Comparison of ENCODE assay signal across 12 mouse cellular contexts in the genomic region with DNA sequence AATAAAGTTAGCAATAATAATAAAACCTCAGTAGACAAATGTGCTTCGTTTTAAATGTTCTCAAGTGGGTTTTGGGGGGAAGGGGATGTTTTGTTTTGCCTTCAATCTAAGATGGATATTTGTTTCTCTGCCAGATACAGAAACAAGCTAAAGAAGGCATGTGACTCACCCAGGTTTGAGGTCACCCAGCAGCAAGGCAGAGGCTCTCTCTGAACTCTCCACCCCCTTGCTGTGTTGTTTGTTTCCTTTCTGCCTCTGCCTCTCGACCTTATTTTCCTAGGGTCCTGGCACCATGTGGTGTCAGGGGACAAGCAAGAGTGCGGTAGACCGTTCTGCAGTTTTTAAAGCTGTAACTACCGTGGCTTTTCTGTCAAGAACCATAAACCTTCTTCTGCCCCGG. TPM values are rescaled to one million over a fixed set of nuclear protein-coding genes. Genes with fewer than 3 reads are reported as not detected.
A peak's percentile ranks its signal among the peaks of the same experiment; 100 is the strongest.
DNase-seq lines count a peak whose midpoint lies in the region; ATAC-seq lines count a peak whose summit lies in the region.
"Had no signal": no experiment of that assay in that cellular context is flagged by ENCODE, and none has a peak within 500 bp of the region (broad histone marks: within the 10 kb centered on the region; RNA-seq: fewer than 3 reads in every experiment).

No protein-coding gene starts in this region.

- H3K27ac ChIP-seq in heart, embryonic 11.5 days (ENCODE audit: low read depth, low read length): no peak overlapping the region
- no peak overlapping the region for H3K27ac ChIP-seq in lung, embryonic 16.5 days (ENCODE audit: low read length)
- H3K27ac ChIP-seq: stomach, embryonic 15.5 days had no signal

- no peak for ATAC-seq in heart, embryonic 11.5 days (replicated peaks; ENCODE audit: insufficient number of reproducible peaks, low FRiP score, low TSS enrichment)
- ATAC-seq in lung, embryonic 16.5 days (ENCODE audit: low read depth): no peak
- ATAC-seq in granulocyte monocyte progenitor cell, adult 5-6 weeks (replicated peaks; ENCODE audit: poor library complexity, severe bottlenecking): 0 out of 2 replicates have a peak, but pooled peaks have one; percentile 4
- ATAC-seq in megakaryocyte-erythroid progenitor cell, adult 5-6 weeks (replicated peaks; ENCODE audit: low FRiP score, low TSS enrichment, poor library complexity, severe bottlenecking): peak; percentile 8; the same call in 1 of the 2 replicates

- H3K4me2 ChIP-seq in heart, embryonic 11.5 days: peak overlapping the region; percentile 45
- H3K4me2 ChIP-seq in lung, embryonic 16.5 days (ENCODE audit: low read depth, low read length): peak overlapping the region; percentile 18; the same call in 1 of the 2 replicates

- DNase-seq in heart, postnatal 25 days (ENCODE audit: low spot score): no peak
- no peak for DNase-seq in lung, postnatal 36 days
- DNase-seq in layer of hippocampus, adult 9-10 months (ENCODE audit: low spot score): no peak
- no peak for DNase-seq in gastrocnemius, postnatal 25 days
- DNase-seq: embryo, embryonic 11 days; kidney, postnatal 4 days; right cerebral cortex, postnatal 14 days had no signal

- no peaks in the 10 kb centered on the region for H3K4me1 ChIP-seq in heart, embryonic 11.5 days (ENCODE audit: control insufficient read depth, insufficient read depth, low read length)
- no peaks in the 10 kb centered on the region for H3K4me1 ChIP-seq in lung, embryonic 16.5 days (replicated peaks; ENCODE audit: control insufficient read depth, insufficient read depth, low read length)
- H3K4me1 ChIP-seq: stomach, embryonic 15.5 days had no signal

- H3K4me3 ChIP-seq in heart, embryonic 11.5 days (ENCODE audit: low read depth, low read length): no peak overlapping the region
- no peak overlapping the region for H3K4me3 ChIP-seq in lung, embryonic 16.5 days (ENCODE audit: low read length)
- H3K4me3 ChIP-seq: stomach, embryonic 15.5 days had no signal

- intact Hi-C loops in heart, postnatal 25 days (cut with DNase I): no loop called here

- H3K9me3 ChIP-seq in heart, embryonic 11.5 days (replicated peaks; ENCODE audit: control insufficient read depth, low read length): no peaks in the 10 kb centered on the region
- no peaks in the 10 kb centered on the region for H3K9me3 ChIP-seq in lung, embryonic 16.5 days (ENCODE audit: control insufficient read depth, low read length)
- H3K9me3 ChIP-seq: stomach, embryonic 15.5 days had no signal

- 0 out of 2 replicates have a peak, but pooled peaks cover 5% of the 10 kb centered on the region for H3K27me3 ChIP-seq in heart, embryonic 11.5 days (ENCODE audit: control insufficient read depth, insufficient read depth, low read length)
- no peaks in the 10 kb centered on the region; the same call in 1 of the 2 replicates for H3K27me3 ChIP-seq in lung, embryonic 16.5 days (ENCODE audit: control insufficient read depth, insufficient read depth, low read depth, low read length)

- WGBS in heart, embryonic 11.5 days (ENCODE audit: insufficient replicate concordance): 27% methylated on average over 6 of the region's 6 CpGs
- 17% methylated on average over 6 of the region's 6 CpGs for WGBS in lung, embryonic 16.5 days

- no peak overlapping the region for H3K9ac ChIP-seq in heart, embryonic 11.5 days (ENCODE audit: low read depth, low read length)
- H3K9ac ChIP-seq in lung, embryonic 16.5 days (ENCODE audit: low read length): no peak overlapping the region
- H3K9ac ChIP-seq: stomach, embryonic 15.5 days had no signal

- H3K36me3 ChIP-seq in heart, embryonic 11.5 days (ENCODE audit: control insufficient read depth, insufficient read depth, low read length): no peaks in the 10 kb centered on the region
- no peaks in the 10 kb centered on the region for H3K36me3 ChIP-seq in lung, embryonic 16.5 days (ENCODE audit: control insufficient read depth, insufficient read depth, low read length)
- H3K36me3 ChIP-seq: stomach, embryonic 15.5 days had no signal

RNA-seq across cellular contexts. Expression of a gene that starts 8.6 kb away (rescaled TPM):
- 4.1 and 5.4 TPM in 2 replicates for polyA plus RNA-seq in heart, embryonic 11.5 days (2014; fragmentation: Nextera tagmentation; extraction: Ambion mirVana)
- 10 to 100 TPM; 12.7 to 18.2 TPM for total RNA-seq in heart, postnatal 25 days (2021)
- polyA plus RNA-seq in lung, embryonic 16.5 days (2015; fragmentation: Nextera tagmentation; extraction: Ambion mirVana): 3.1 and 3.4 TPM in 2 replicates
- total RNA-seq in granulocyte monocyte progenitor cell, adult 5-6 weeks (2014; fragmentation: Nextera tagmentation): 1.6 and 3.2 TPM in 2 replicates
- 2.5 and 4.6 TPM in 2 replicates for total RNA-seq in granulocyte monocyte progenitor cell, adult 5-6 weeks (2017)
- 6.0 and 7.5 TPM in 2 replicates for total RNA-seq in megakaryocyte-erythroid progenitor cell, adult 5-6 weeks (2014; fragmentation: Nextera tagmentation)
- total RNA-seq in megakaryocyte-erythroid progenitor cell, adult 5-6 weeks (2017): 2.0 and 4.3 TPM in 2 replicates
- 1 to 10 TPM in 1 of 2 experiments, under 1 TPM in 1; 0.92 to 1.5 TPM for total RNA-seq in gastrocnemius, postnatal 25 days (2021)

Comparison
In these comparisons a context has a peak if more than half of its experiments do, and no peak if none do; other contexts are left out.
1. ATAC-seq: peak in granulocyte monocyte progenitor cell, adult 5-6 weeks (single experiment) and megakaryocyte-erythroid progenitor cell, adult 5-6 weeks (single experiment); none in heart, embryonic 11.5 days (single experiment) and lung, embryonic 16.5 days (single experiment).